Mouse (Mus musculus) urinary bladder, postnatal 0 days (tissue): ENCODE data around the gene Ankrd36. TPM values are rescaled to one million over a fixed set of nuclear protein-coding genes. Genes with fewer than 3 reads are reported as not detected.

Experiments
- polyA plus RNA-seq: library from polyadenylated mRNA; unstranded; fragments of >200 nt; fragmentation: Nextera tagmentation; extraction: Ambion mirVana; gene quantifications from 2 replicates; pipeline ENCODE4 v1.2.1, GENCODE M21; 2015

The Ankrd36 gene
- polyA plus RNA-seq: not detected in 2 replicates

DNA sequence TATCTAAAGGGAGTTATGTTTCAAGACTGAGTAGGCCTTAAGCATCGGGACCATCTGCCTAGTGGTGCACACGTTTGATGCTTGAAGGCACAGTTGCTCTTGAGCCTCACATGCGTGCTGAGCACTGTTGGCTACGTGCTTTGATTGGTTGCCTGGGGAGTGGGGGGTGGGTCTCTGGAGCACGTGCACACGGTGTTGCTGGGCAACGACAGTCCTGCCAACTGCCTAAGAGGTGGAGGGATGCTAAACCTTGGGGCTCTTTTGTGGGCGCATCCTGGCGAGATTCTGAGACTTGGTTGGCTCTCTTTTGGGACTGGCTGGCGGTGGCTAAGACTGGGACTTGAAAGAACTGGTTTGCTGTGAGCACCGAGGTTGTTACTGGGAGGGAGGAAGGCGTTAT is at the start of gene Ankrd36:
Ankrd36 (plus strand) TSS at position 211 of the 400 bp plus-strand sequence.

DNA sequence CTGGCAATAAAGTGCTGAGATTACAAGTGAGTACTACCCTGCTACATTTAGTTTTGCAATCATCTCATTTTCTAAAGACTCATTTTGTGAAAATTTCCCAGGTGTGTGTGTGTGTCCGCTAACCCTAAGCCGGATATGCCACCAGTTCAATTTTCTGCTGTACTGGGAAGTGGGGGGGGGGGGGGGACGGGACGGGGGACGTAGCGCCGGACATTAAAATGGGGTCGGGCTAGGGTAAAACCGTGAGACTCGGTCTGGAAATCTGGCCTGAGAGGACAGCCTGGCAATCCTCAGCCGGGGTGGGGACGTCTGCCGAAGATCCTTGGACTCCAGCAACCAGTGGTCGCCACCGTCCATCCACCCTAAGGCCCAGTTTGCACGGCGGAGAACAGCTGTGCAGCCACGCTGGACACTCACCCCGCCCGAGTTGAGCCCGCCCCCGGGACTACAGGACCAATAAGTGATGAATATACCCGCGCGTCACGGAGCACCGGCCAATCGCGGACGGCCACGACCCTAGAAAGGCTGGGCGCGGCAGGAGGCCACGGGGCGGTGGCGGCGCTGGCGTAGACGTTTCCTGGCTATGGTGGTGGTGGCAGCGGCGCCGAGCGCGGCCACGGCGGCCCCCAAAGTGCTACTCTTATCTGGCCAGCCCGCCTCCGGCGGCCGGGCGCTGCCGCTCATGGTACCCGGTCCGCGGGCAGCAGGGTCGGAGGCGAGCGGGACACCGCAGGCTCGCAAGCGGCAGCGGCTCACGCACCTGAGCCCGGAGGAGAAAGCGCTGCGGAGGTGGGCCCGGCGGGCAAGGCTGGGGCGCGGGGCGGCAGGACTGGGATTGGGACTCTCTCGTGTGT is 48.8 kb upstream of the Ankrd36 start, which contains the start of gene Xbp1:
Xbp1 (plus strand) TSS at position 248 of the 854 bp plus-strand sequence.

DNA sequence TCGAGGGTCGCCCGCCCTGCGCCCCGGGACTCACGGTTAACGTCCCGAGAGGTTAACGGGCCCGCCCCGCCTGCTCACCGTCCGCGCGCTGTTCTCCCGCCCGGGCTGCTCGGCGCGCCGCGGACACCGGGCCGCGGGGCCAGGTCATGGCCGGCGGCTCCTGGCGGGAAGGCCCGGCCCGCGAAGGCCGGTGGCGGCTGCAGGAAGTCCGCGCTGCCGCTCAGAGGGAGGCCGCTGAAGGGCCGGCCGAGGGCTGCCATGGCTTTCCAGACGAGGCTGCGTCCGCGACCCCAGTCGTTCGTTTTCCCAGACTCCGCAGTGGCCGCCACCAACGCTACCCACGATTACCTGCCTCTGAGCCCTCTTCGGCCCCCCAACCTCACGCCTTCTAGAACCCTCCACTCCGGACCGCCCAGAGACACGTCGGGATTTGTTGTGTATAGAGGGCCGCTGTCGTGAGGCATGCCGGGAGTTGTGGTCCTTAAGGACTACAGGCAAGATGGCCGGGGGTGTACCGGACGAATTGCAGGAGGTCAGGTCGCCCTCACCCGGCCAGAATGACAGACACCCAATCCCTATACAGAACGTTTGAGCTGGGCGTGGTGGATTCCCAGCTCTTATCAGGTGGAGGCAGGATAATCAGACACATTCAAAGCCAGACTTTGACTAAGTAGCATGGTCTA is 27.5 kb upstream of the Ankrd36 start, which contains the start of gene Ccdc117:
Ccdc117 (minus strand) TSS at position 389 of the 683 bp plus-strand sequence.

DNA sequence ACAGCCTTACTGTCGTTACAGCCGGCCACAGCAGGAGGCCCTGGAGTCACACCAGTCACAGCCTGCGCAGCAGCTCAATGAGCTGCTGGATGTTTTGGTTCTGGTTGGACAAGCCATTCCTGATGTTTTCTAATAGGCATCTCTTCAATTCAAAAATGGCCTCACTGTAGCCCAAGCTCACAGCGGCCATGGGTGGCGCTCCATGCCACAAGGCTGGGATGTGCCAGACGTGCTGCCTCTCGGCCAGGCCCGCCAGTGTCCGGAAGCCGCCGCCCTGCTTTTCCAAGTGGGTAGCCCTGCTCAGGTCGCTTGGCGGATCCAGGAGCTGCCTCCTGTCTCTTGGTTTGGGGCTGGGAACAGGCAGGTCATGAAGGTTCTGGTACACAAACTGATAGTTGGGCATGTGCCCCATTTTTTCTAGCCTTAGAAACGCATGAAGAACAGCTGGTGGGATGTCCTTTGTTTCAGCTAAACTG is 146.2 kb downstream of the Ankrd36 start, which contains the start of gene Mrps24:
Mrps24 (minus strand) TSS at position 51 of the 476 bp plus-strand sequence.

Other genes with a start within 250 kb of the Ankrd36 start
- gene Znrf3, start 124.8 kb upstream of the Ankrd36 start, polyA plus RNA-seq: 16.1 and 19.8 TPM in 2 replicates
- gene Xbp1, start 49.0 kb upstream of the Ankrd36 start, polyA plus RNA-seq: 155 and 166 TPM in 2 replicates
- 6.8 and 7.4 TPM in 2 replicates for gene Ccdc117, start 27.5 kb upstream of the Ankrd36 start, polyA plus RNA-seq
- gene Mrps24, start 146.0 kb downstream of the Ankrd36 start, polyA plus RNA-seq: 170 and 171 TPM in 2 replicates
- gene Urgcp, start 192.7 kb downstream of the Ankrd36 start, polyA plus RNA-seq: 16.9 TPM in 2 replicates
- 96.8 and 101 TPM in 2 replicates for gene Dbnl, start 218.8 kb downstream of the Ankrd36 start, polyA plus RNA-seq
- gene Pgam2, start 234.0 kb downstream of the Ankrd36 start, polyA plus RNA-seq: 0.52 and 1.4 TPM in 2 replicates